Mouse (Mus musculus) embryo, embryonic 11.5 days (tissue): Measurements from ENCODE around the gene Tbc1d25.

Experiments
- DNase-seq: peaks from one replicate; pipeline ENCODE4 v3.0.0-alpha.2; 2012; ENCODE audit warnings: low read depth, low spot score

Tbc1d25 gene

GRCm38 (mm10) chrX:8179646-8180045, 3.7 kb upstream of the Tbc1d25 start:
- no peak for DNase-seq

- DNase-seq, result no peak
Observed at GRCm38 (mm10) chrX:8178871-8179270, 2.9 kb upstream of the Tbc1d25 start.

GRCm38 (mm10) chrX:8175169-8175503, 845 bp downstream of the Tbc1d25 start:
- DNase-seq, result no peak

- no peak for DNase-seq
Observed at GRCm38 (mm10) chrX:8167716-8168647, 8.0 kb downstream of the Tbc1d25 start.

- DNase-seq, result no peak
Observed at GRCm38 (mm10) chrX:8164471-8164870, 11.5 kb downstream of the Tbc1d25 start.

- DNase-seq, result no peak
Observed at GRCm38 (mm10) chrX:8163076-8163475, 12.9 kb downstream of the Tbc1d25 start.

GRCm38 (mm10) chrX:8145153-8145991, 30.6 kb downstream of the Tbc1d25 start, which contains the start of gene Rbm3:
Rbm3 (minus strand) TSS chrX:8145880.
- peak; percentile 82 for DNase-seq

GRCm38 (mm10) chrX:8143750-8144149, 32.2 kb downstream of the Tbc1d25 start:
- DNase-seq, result no peak

GRCm38 (mm10) chrX:8142948-8143347, 33.0 kb downstream of the Tbc1d25 start:
- no peak for DNase-seq

GRCm38 (mm10) chrX:8141058-8141457, 34.9 kb downstream of the Tbc1d25 start:
- no peak for DNase-seq

GRCm38 (mm10) chrX:8140446-8140845, 35.5 kb downstream of the Tbc1d25 start:
- no peak for DNase-seq

GRCm38 (mm10) chrX:8139480-8139879, 36.5 kb downstream of the Tbc1d25 start:
- no peak for DNase-seq

- no peak for DNase-seq
Observed at GRCm38 (mm10) chrX:8135886-8136285, 40.1 kb downstream of the Tbc1d25 start.

- DNase-seq, result peak; percentile 73
Observed at GRCm38 (mm10) chrX:8132017-8132976, 43.7 kb downstream of the Tbc1d25 start, which contains the start of gene Wdr13. Wdr13 (minus strand) TSS chrX:8132892.

GRCm38 (mm10) chrX:8131393-8131792, 44.6 kb downstream of the Tbc1d25 start:
- no peak for DNase-seq

- DNase-seq, result no peak
Observed at GRCm38 (mm10) chrX:8125235-8125634, 50.7 kb downstream of the Tbc1d25 start.

GRCm38 (mm10) chrX:8123821-8124470, 52.0 kb downstream of the Tbc1d25 start:
- no peak for DNase-seq

GRCm38 (mm10) chrX:8117264-8117663, 58.7 kb downstream of the Tbc1d25 start:
- DNase-seq, result no peak

GRCm38 (mm10) chrX:8115275-8115674, 60.7 kb downstream of the Tbc1d25 start:
- DNase-seq, result no peak

GRCm38 (mm10) chrX:8105019-8105418, 71.0 kb downstream of the Tbc1d25 start:
- no peak for DNase-seq
